Mouse (Mus musculus) Patski (cell line): Measurements from ENCODE around the gene Psmg1. TPM values are rescaled to one million over a fixed set of nuclear protein-coding genes. Genes with fewer than 3 reads are reported as not detected.

Source experiments
- ATAC-seq: fragments of 100-300 bp; one replicate; pipeline ENCODE4 v1.8.0; 2021
- CTCF ChIA-PET: fragments of 350-600 bp; sonication (Branson Sonifier 250); formaldehyde crosslinking; loops from one replicate; lab custom pipeline; 2022; ENCODE audit warnings: inconsistent platforms; lab: Charles Lee
- POLR2A ChIA-PET: fragments of 350-600 bp; sonication (Branson Sonifier 250); formaldehyde crosslinking; loops from one replicate; lab custom pipeline; 2022; ENCODE audit warnings: antibody characterized with exemption, inconsistent platforms; lab: Charles Lee
- DNase-seq: peaks from one replicate; pipeline ENCODE4 v3.0.0-alpha.2; 2011; ENCODE audit warnings: low read depth, low spot score
- H3K27me3 ChIP-seq: fragments of 371-371 bp; one replicate; pipeline ENCODE4 v1.5.1; 2021
- CTCF ChIP-seq: fragments of 100-300 bp; IDR thresholded peaks from one replicate; pipeline ENCODE4 v1.5.1; 2021
- in situ Hi-C: fragments of 300-500 bp; cut with MboI; formaldehyde crosslinking; loops from 3 replicates; pipeline ENCODE4 v1.11.1; 2018; ENCODE audit warnings: low pct_unique_long_range_greater_than_20kb, mixed read lengths
- polyA plus RNA-seq: library from polyadenylated mRNA; unstranded; gene quantifications from one replicate; pipeline ENCODE4 v1.2.3, GENCODE M21; 2021

Psmg1 gene
- polyA plus RNA-seq, 1 experiment from 2014 or later = 52.6 TPM

- DNase-seq (no peak), ATAC-seq (no peak)
- TF ChIP-seq CTCF = no peak
- in situ Hi-C loops = no loop called here
- H3K27me3 ChIP-seq = no peaks in the 10 kb centered on the region
- CTCF ChIA-PET = no interaction called here
- POLR2A ChIA-PET = interaction anchor here (0.6 kb wide), 1 partner anchor 230 kb away, joined by 3 read pairs; no protein-coding TSS in a partner anchor
These were observed 57.9 kb downstream of the Psmg1 start for GRCm38 (mm10) chr16:95932860-95933259.

- ATAC-seq (no peak), DNase-seq (no peak)
- ChIA-PET POLR2A (no interaction called here), CTCF (interaction anchor here (0.9 kb wide), 1 partner anchor 10 kb away, joined by 3 read pairs; no protein-coding TSS in a partner anchor)
- no peaks in the 10 kb centered on the region for H3K27me3 ChIP-seq
- in situ Hi-C loops = no loop called here
- no peak for TF ChIP-seq CTCF
These were observed 59.3 kb downstream of the Psmg1 start for GRCm38 (mm10) chr16:95931509-95931908.

Other genes starting within 250 kb of the Psmg1 start
- 46.6 TPM for gene Brwd1, start 91.6 kb upstream of the Psmg1 start, polyA plus RNA-seq
- 522 TPM for gene Hmgn1, start 136.8 kb upstream of the Psmg1 start, polyA plus RNA-seq
- 36.9 TPM for gene Wrb, start 154.4 kb upstream of the Psmg1 start, polyA plus RNA-seq
- 2.7 TPM for gene Lca5l, start 201.3 kb upstream of the Psmg1 start, polyA plus RNA-seq
- 0.41 TPM for gene Sh3bgr, start 209.5 kb upstream of the Psmg1 start, polyA plus RNA-seq
- gene B3galt5, start 244.8 kb upstream of the Psmg1 start, polyA plus RNA-seq = not detected